Mouse (Mus musculus) thymus, postnatal 36 days (tissue): ENCODE results near the gene Arhgap19.
A peak's percentile ranks its signal among the peaks of the same experiment; 100 is the strongest.

Experiments used
- DNase-seq, 2 experiments: peaks; one replicate each; pipeline ENCODE4 v3.0.0; 2022; ENCODE audit warnings: mixed read lengths in 2 of 2

The Arhgap19 gene

DNA sequence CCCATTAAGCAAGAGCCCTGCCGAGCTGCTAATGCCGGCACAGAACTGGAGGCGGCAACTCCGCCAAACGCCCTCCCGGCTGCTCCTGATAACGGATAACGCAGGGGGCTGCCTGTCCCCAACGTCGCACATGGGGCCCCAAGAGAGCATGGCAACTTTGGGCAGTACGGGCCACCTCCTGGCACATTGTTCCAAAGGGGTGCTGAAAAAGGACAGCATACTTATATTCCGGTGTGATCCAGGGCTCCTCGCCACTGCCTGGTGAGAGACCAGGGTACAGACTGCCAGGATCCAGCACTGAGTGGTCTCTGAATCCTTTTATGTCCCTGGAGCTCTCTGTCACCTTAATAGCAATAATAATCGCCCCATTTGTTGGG lies 63.4 kb downstream of the Arhgap19 start:
- DNase-seq: no peak

DNA sequence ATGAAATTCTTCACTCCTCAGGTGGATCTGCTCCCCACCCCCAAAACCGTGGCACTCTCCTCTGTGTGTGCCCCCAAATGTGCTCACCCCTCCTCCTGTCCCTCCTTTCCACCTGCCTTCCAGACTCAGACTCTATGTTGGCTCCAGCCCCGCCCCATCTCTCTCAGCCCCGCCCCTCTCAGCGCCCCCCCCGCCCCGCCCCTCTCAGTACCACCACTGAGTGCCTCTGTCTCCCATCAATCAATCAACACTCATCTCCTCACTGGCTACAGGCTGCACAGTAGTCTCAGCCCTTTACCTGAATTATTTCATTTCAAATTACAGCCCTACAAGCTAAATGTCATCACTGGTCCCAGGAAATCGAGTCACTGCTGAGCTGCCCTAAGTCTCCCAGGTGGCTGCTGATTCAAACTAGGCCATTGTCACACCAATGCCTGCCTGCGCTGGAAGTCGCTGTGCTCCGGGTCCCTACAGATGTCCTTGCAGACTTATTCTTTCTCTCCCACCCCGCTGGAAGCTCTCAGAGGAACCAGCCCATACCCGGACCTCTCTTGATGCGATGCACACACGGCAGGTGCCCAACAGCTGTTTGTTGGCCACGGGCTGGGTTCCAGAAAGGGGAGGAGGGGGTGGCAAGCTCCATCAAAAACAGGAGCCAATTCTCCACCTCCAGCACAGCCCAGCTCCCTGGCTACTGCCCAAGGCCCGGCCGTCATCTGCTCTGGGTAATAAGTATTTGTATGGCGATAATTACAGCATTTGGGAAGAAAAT lies 64.0 kb downstream of the Arhgap19 start:
- DNase-seq: no peak

DNA sequence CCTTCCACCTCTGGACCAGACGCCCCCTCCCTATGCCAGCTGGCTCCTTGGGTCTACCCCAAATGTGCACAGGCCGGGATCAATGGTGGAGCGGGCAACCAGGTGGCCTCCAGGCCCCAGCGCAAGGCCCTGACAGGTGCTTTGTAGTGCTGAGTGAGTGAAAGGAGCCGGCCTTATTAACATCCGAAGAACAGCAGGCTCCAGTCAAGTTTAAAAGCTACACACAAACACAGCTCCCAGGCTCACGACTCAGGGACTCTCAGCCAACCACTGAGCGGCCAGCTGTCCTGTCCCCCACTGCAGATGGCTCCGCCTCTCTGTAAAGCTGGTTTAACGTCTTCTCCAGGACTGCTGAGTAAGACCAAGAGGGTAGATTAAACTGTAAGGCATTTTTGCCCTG lies 67.2 kb downstream of the Arhgap19 start:
- no peak for DNase-seq

DNA sequence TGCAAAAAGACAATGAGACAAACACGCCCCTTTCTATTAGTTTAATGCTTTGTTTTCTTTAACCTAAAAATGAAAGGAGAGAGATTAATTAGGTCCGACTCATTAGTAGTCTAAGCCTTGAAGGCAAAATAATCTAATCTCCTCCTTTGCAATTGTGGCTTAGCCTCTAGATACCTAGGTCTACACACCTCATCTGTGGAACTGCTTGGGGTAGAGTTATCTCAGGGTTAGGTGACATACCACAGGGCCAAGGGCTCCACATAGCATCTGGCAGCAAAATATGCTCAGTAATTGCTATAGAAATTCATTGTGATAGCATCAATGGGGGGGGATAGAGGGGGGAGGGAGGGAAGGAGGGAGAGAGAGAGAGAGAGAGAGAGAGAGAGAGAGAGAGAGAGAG lies 76.4 kb downstream of the Arhgap19 start:
- DNase-seq: no peak

DNA sequence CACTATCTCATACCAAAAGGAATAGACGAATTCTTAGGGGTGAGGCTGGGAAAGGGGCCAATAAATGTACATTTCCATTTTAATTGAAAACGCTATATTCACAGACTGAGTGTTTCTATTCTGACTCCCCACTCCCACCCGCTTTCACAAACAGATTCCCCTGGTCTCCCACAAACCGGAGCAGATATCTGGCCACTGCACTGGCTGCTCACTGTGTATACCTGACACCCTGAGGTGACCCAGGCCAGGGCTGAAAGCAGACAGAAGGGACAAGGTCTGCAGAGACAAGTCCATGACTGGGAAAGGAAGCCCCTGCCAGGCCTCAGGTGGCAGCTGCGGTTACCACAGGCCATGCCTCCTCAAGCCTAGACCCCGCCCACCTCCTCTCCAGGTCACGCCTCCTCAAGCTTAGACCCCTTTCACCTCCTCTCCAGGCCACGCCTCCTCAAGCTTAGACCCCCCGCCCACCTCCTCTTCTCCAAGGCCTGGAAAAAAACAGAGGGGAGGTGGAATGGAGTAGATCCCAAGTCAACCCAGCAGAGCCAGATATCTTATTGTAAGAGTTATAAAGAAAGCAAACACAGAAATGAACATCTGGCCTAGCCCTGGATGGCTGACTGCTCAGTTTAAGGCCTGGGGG lies 76.9 kb downstream of the Arhgap19 start:
- peak; percentile 37 to 64 for DNase-seq

DNA sequence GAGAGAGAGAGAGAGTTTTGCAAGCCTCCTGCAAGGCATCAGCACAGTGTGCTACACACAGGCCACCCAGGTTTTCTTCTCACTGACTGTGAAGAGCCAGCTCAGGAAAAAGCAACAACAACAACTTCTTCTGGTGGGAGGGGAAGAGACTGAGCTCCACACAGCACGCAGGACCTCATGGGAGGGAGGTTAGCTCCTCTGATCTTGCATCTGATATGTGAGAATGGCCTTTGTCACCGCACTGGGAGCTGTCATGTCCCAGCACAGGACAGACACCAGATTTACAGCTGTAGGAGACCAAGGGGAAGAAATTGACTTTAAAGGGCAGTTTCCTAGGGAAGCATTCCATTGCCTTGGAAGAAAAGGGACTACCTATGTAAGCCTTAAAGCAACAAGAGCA lies 78.5 kb downstream of the Arhgap19 start:
- no peak for DNase-seq

DNA sequence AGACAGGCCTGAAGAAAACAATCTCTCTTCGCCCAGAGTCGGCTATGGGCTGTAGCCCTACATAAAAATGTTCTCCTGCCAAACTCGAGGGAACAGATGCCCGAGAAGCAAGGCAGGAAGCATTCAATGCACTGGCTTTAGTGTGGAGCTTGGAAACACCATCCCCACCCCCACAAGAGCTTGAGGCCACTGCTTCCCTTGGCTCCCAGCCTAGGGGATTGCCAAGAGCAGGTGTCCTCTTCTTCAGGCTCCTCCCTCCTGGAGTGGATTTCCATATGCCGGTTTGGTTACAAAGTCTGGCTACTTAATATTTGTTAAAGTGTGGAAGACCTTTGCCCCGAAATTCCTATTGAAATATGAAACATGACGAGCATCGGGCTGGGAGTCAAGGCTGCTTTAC lies 82.4 kb downstream of the Arhgap19 start:
- DNase-seq: no peak
